Mouse (Mus musculus): Measurements from ENCODE around the gene Tsku. TPM values are rescaled to one million over a fixed set of nuclear protein-coding genes. Genes with fewer than 3 reads are reported as not detected.
A peak's percentile ranks its signal among the peaks of the same experiment; 100 is the strongest.

Gene Tsku
- polyA plus RNA-seq, 1 experiment from 2014 or later: 9.4 TPM

DNA sequence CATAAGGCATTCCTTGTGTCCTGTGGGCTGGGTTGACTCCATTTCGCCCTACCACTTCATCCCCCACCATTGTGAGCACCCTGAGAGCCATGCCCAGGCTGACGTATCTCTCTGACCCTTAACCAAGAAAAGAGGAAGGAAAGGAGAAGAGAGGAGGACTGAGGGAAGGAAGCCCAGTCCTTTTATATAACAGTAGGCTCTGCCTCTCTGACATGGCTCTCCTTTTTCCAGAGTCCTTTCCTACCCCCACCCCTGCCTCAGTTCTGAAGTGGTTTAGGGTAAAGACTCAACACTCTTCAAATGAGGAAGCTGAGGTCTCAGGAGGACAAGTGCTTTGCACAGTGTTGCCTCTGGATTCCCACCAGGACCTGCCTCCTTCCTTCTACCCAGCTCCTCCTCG, 27.1 kb downstream of the Tsku start:
- H3K4me2 ChIP-seq (ENCODE audit: low read depth, low read length): no peak overlapping the region
- no peak for ATAC-seq (ENCODE audit: low read depth)
- H3K9me3 ChIP-seq (ENCODE audit: control insufficient read depth, low read length): no peaks in the 10 kb centered on the region
- H3K4me1 ChIP-seq (replicated peaks; ENCODE audit: control insufficient read depth, insufficient read depth, low read length): peaks cover 17% of the 10 kb centered on the region
- no peak overlapping the region for H3K4me3 ChIP-seq (ENCODE audit: low read length)
- H3K36me3 ChIP-seq (ENCODE audit: control insufficient read depth, insufficient read depth, low read length): no peaks in the 10 kb centered on the region
- H3K27me3 ChIP-seq (ENCODE audit: control insufficient read depth, insufficient read depth, low read depth, low read length): no peaks in the 10 kb centered on the region
- 59% methylated on average over 3 of the region's 3 CpGs for WGBS
- no peak overlapping the region for H3K27ac ChIP-seq (ENCODE audit: low read length)
- no peak overlapping the region for H3K9ac ChIP-seq (ENCODE audit: low read length)

- Histone ChIP-seq H3K9ac (ENCODE audit: low read length) (no peak overlapping the region), H3K36me3 (ENCODE audit: control insufficient read depth, insufficient read depth, low read length) (no peaks in the 10 kb centered on the region), H3K4me2 (ENCODE audit: low read depth, low read length) (no peak overlapping the region), H3K9me3 (ENCODE audit: control insufficient read depth, low read length) (no peaks in the 10 kb centered on the region), H3K4me3 (ENCODE audit: low read length) (no peak overlapping the region), H3K27me3 (ENCODE audit: control insufficient read depth, insufficient read depth, low read depth, low read length) (no peaks in the 10 kb centered on the region), H3K27ac (ENCODE audit: low read length) (no peak overlapping the region), H3K4me1 (replicated peaks; ENCODE audit: control insufficient read depth, insufficient read depth, low read length) (peaks cover 17% of the 10 kb centered on the region)
- WGBS: 90% methylated on average over 5 of the region's 5 CpGs
- ATAC-seq (ENCODE audit: low read depth): no peak
These were observed 27.6 kb downstream of the Tsku start for GRCm38 (mm10) chr7:98333507-98333906.

- Histone ChIP-seq H3K4me2 (ENCODE audit: low read depth, low read length) (no peak overlapping the region), H3K9ac (ENCODE audit: low read length) (no peak overlapping the region), H3K36me3 (ENCODE audit: control insufficient read depth, insufficient read depth, low read length) (no peaks in the 10 kb centered on the region), H3K4me3 (ENCODE audit: low read length) (no peak overlapping the region), H3K9me3 (ENCODE audit: control insufficient read depth, low read length) (no peaks in the 10 kb centered on the region), H3K27me3 (ENCODE audit: control insufficient read depth, insufficient read depth, low read depth, low read length) (no peaks in the 10 kb centered on the region), H3K4me1 (replicated peaks; ENCODE audit: control insufficient read depth, insufficient read depth, low read length) (peaks cover 17% of the 10 kb centered on the region), H3K27ac (ENCODE audit: low read length) (no peak overlapping the region)
- no peak for ATAC-seq (ENCODE audit: low read depth)
- 56% methylated on average over 5 of the region's 5 CpGs for WGBS
These were observed 28.3 kb downstream of the Tsku start for GRCm38 (mm10) chr7:98332678-98333397.

DNA sequence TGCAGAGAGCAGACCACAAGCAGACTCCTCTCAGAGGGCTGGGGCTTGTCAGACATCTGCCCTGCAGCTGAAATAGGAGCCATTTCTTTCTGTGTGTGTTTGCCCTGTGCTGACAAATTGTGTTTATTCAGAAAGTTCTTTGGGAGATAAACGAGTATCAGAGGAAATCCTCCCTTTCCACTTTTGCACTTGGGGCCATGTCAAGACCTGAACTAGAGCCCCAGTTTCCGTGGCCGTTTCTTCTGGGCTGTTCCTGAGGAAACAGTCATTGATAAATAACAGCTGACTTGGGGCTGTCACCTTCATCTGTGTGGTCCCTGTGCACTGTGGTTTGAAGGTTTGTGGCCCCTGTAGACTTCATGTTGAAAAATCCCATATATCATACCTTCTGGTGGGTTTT, 29.2 kb downstream of the Tsku start:
- Histone ChIP-seq H3K4me1 (replicated peaks; ENCODE audit: control insufficient read depth, insufficient read depth, low read length) (peaks cover 17% of the 10 kb centered on the region), H3K4me2 (ENCODE audit: low read depth, low read length) (no peak overlapping the region), H3K27ac (ENCODE audit: low read length) (no peak overlapping the region; the same call in 1 of the 2 replicates), H3K9ac (ENCODE audit: low read length) (no peak overlapping the region), H3K36me3 (ENCODE audit: control insufficient read depth, insufficient read depth, low read length) (no peaks in the 10 kb centered on the region), H3K27me3 (ENCODE audit: control insufficient read depth, insufficient read depth, low read depth, low read length) (no peaks in the 10 kb centered on the region), H3K9me3 (ENCODE audit: control insufficient read depth, low read length) (no peaks in the 10 kb centered on the region), H3K4me3 (ENCODE audit: low read length) (no peak overlapping the region)
- ATAC-seq (ENCODE audit: low read depth): no peak
- 11% methylated on average over 3 of the region's 3 CpGs for WGBS

DNA sequence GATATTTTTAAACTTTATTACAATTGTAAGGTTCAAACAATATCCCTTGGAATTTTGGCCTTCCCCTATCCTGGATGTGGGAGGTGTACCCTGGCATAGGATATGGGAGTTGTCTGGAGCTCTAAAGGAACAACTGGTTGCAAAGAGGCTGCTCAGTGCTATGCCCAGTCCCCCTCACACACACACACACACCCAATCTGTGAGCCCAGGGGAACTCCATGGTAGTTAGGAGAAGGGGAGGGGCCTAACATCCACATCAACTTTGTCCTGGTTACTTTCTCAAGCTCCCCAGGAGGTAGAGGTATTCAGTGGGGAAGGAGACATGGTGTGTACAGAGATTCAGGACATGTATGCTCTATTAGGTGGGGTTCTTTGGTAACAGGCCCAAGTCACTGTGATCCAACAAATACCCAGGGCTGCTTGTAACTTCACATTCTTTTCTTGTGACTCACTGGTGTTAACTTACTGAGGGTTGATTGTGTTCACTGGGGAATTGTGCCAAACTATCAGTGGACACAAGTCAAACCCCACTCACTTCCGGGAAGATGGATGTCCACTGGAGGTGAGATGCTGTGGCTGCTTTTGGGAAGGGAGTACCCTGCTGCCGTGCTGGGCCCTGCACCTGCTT, 30.6 kb downstream of the Tsku start:
- 38% methylated on average over 2 of the region's 2 CpGs for WGBS
- Histone ChIP-seq H3K4me2 (ENCODE audit: low read depth, low read length) (no peak overlapping the region), H3K9me3 (ENCODE audit: control insufficient read depth, low read length) (no peaks in the 10 kb centered on the region), H3K4me1 (replicated peaks; ENCODE audit: control insufficient read depth, insufficient read depth, low read length) (peaks cover 17% of the 10 kb centered on the region), H3K4me3 (ENCODE audit: low read length) (no peak overlapping the region), H3K36me3 (ENCODE audit: control insufficient read depth, insufficient read depth, low read length) (no peaks in the 10 kb centered on the region), H3K27me3 (ENCODE audit: control insufficient read depth, insufficient read depth, low read depth, low read length) (no peaks in the 10 kb centered on the region), H3K27ac (ENCODE audit: low read length) (peak overlapping the region; percentile 60), H3K9ac (ENCODE audit: low read length) (no peak overlapping the region)
- ATAC-seq (ENCODE audit: low read depth): peak; percentile 56

GRCm38 (mm10) chr7:98329651-98330374, 31.3 kb downstream of the Tsku start:
- Histone ChIP-seq H3K36me3 (ENCODE audit: control insufficient read depth, insufficient read depth, low read length) (no peaks in the 10 kb centered on the region), H3K4me2 (ENCODE audit: low read depth, low read length) (no peak overlapping the region), H3K27me3 (ENCODE audit: control insufficient read depth, insufficient read depth, low read depth, low read length) (no peaks in the 10 kb centered on the region), H3K4me1 (replicated peaks; ENCODE audit: control insufficient read depth, insufficient read depth, low read length) (peaks cover 17% of the 10 kb centered on the region), H3K9me3 (ENCODE audit: control insufficient read depth, low read length) (no peaks in the 10 kb centered on the region), H3K27ac (ENCODE audit: low read length) (peak overlapping the region; percentile 3), H3K9ac (ENCODE audit: low read length) (no peak overlapping the region), H3K4me3 (ENCODE audit: low read length) (no peak overlapping the region)
- ATAC-seq (ENCODE audit: low read depth): peak; percentile 65
- WGBS: 37% methylated on average over 7 of the region's 7 CpGs

DNA sequence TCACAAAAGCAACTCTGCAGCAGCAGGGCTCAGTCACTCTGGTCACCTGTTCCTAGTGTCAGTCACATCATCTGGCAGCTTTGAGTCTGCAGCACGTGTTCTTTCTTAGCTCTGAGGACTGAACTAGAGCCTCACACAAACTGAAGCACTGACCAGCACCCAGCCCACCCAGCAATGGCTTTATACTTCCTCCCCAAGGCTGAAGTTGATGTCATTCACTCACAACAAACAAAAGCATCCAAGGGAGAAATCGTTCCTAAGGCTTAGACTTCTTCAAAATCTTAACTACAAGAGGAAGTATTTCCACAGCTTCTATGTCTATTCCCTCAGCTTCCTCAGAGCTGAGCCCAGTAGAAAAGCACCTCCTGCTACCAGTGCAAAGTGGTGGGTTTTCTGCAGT, 32.8 kb downstream of the Tsku start:
- H3K4me3 ChIP-seq (ENCODE audit: low read length): no peak overlapping the region
- H3K4me2 ChIP-seq (ENCODE audit: low read depth, low read length): no peak overlapping the region
- no peak overlapping the region for H3K27ac ChIP-seq (ENCODE audit: low read length)
- no peak for ATAC-seq (ENCODE audit: low read depth)
- peaks cover 22% of the 10 kb centered on the region for H3K4me1 ChIP-seq (replicated peaks; ENCODE audit: control insufficient read depth, insufficient read depth, low read length)
- no peaks in the 10 kb centered on the region for H3K9me3 ChIP-seq (ENCODE audit: control insufficient read depth, low read length)
- H3K9ac ChIP-seq (ENCODE audit: low read length): no peak overlapping the region
- no peaks in the 10 kb centered on the region for H3K27me3 ChIP-seq (ENCODE audit: control insufficient read depth, insufficient read depth, low read depth, low read length)
- 47% methylated on average over 2 of the region's 2 CpGs for WGBS
- H3K36me3 ChIP-seq (ENCODE audit: control insufficient read depth, insufficient read depth, low read length): no peaks in the 10 kb centered on the region

GRCm38 (mm10) chr7:98326051-98326450, 35.1 kb downstream of the Tsku start:
- Histone ChIP-seq H3K4me1 (replicated peaks; ENCODE audit: control insufficient read depth, insufficient read depth, low read length) (peaks cover 14% of the 10 kb centered on the region), H3K9ac (ENCODE audit: low read length) (no peak overlapping the region), H3K27me3 (ENCODE audit: control insufficient read depth, insufficient read depth, low read depth, low read length) (no peaks in the 10 kb centered on the region), H3K4me2 (ENCODE audit: low read depth, low read length) (no peak overlapping the region), H3K36me3 (ENCODE audit: control insufficient read depth, insufficient read depth, low read length) (no peaks in the 10 kb centered on the region), H3K4me3 (ENCODE audit: low read length) (no peak overlapping the region), H3K9me3 (ENCODE audit: control insufficient read depth, low read length) (no peaks in the 10 kb centered on the region), H3K27ac (ENCODE audit: low read length) (no peak overlapping the region)
- no peak for ATAC-seq (ENCODE audit: low read depth)
- WGBS: 79% methylated on average over 7 of the region's 7 CpGs

DNA sequence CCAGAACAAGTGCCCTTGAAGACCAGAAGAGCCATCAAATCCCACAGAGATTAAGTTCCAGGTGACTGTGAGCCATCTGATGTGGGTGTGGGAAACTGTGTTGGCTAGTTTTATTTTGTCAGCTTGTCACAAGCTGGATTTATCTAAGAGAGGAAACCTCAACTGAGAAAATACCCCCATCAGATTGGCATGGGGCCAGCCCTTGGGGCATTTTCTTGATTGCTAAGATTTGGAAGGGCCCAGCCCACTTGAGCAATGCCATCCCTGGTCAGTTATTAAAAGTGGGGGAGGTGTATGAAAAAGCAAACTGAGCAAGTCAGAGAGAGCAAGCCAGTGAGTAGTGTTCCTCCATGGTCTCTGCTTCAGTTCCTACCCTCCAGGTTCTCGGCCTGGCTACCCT, 36.9 kb downstream of the Tsku start:
- no peaks in the 10 kb centered on the region for H3K27me3 ChIP-seq (ENCODE audit: control insufficient read depth, insufficient read depth, low read depth, low read length)
- no peak overlapping the region for H3K4me2 ChIP-seq (ENCODE audit: low read depth, low read length)
- peaks cover 7% of the 10 kb centered on the region for H3K4me1 ChIP-seq (replicated peaks; ENCODE audit: control insufficient read depth, insufficient read depth, low read length)
- ATAC-seq (ENCODE audit: low read depth): no peak
- H3K4me3 ChIP-seq (ENCODE audit: low read length): no peak overlapping the region
- H3K9me3 ChIP-seq (ENCODE audit: control insufficient read depth, low read length): no peaks in the 10 kb centered on the region
- 59% methylated on average over 1 of the region's 1 CpGs for WGBS
- H3K36me3 ChIP-seq (ENCODE audit: control insufficient read depth, insufficient read depth, low read length): no peaks in the 10 kb centered on the region
- H3K9ac ChIP-seq (ENCODE audit: low read length): no peak overlapping the region
- H3K27ac ChIP-seq (ENCODE audit: low read length): no peak overlapping the region
